Mouse (Mus musculus) left cerebral cortex, adult 9 months (tissue): ENCODE results near the gene Alyref.
A peak's percentile ranks its signal among the peaks of the same experiment; 100 is the strongest.
"Not testable (repeated sequence)": the region's sequence is repeated elsewhere in the genome, so short reads cannot be mapped to it uniquely, and the experiment has no call there.

Experiments used
- DNase-seq, 2 experiments: peaks; one replicate each; pipeline ENCODE4 v3.0.0; 2022; ENCODE audit warnings: low spot score in 2 of 2

Alyref gene

GRCm38 (mm10) chr11:120574278-120574600, 23.9 kb downstream of the Alyref start:
- no peak for DNase-seq

DNA sequence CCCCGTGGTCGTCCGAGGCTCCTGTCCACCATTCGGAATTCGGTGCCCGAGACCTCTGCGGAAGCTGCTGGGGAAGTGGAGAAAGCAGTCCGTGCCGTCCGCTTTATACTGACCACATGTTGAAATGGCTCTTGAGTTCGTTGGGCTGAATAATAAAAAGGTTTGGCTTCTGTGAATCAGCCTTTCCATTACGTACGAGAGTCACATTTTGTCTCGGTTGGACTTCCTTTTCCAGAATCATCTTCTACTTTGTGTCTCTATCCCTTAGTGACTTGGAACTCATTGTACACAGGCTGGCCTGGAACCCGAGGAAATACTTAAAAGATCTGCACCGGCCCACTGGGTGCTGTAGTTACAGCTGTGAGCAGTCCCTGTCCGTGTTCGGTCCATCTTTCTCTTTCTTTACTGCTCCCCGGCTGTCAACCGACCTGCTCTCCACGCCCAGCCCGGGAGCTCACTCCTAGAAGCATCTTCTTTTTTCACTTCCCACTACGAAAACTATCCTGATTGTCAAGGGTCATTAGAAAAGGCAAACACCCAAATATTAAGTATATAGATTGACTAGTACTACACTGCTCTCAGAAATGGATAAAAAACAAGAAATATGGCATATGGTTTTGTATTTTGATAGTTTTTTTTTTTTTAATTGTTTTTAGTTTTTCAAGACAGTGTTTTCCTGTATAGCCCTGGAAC, 24.4 kb downstream of the Alyref start:
- DNase-seq = no peak

DNA sequence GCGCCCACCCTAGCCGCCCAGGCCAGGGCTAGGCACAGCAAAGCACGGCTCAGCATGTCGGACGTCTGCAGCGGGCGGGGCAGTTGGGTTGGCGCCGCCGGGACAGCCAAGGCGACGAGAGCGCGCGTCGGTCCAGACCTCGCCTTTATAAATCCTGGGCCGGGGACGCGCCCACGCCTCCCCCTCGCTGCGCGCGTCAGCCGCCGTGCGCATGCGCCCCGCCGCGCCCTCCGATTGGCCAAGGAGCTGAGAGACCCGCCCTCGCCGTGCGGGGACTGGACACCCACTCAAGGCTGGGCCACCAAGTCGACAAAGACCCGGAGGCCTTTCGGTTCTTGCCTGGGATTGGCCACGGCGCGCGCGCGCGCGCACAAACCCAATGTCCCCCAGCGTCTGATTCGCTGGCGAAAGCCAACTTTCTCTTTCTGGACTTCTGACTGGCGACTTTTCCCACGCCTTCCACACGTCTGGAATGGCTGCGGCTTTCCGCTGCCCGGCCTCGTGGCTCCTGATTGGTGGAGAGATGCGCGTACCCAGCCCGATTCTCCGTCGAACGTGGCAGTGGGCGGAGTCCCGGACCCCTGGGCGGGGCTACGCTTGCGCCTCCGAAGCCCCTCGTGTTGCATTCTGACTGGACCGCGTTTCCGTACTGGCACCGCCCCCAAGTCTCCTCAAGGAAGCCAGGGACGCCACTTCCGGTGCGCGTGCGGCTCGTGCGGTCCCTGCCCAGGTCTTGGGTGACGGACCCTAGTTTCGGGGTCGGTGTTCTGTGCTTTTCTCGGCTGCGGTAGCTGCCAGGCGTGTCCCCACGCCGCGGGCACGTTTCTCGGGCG, 25.2 kb downstream of the Alyref start, which contains the start of gene P4hb:
Gene P4hb (minus strand): TSS at position 502 of the 833 bp plus-strand sequence.
- DNase-seq = peak; percentile 100

- no peak for DNase-seq
Measured at GRCm38 (mm10) chr11:120572417-120572751, 25.8 kb downstream of the Alyref start.

GRCm38 (mm10) chr11:120571754-120572416, 26.3 kb downstream of the Alyref start:
- DNase-seq = no peak

DNA sequence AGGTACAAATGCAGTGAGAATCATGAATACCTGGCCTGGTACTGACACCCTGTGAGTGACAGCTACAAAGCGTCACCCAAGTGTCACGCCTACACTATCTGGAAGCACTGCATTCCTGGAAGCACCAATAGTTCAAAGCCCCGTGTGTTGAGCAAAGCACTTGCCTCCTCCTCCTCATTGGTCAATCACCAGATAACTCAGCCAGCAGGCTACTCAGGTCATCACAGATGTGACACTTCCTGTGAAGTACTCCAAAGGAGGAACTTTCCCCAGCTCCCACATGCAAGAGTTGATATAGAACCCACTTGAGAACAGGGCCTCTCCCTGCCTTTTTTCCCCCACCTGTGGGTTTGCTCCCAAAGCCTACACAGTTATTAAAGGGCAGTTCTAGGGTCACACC, 27.0 kb downstream of the Alyref start:
- no peak for DNase-seq

- DNase-seq = no peak
Measured at GRCm38 (mm10) chr11:120568324-120568723, 29.8 kb downstream of the Alyref start.

- DNase-seq = no peak
Measured at GRCm38 (mm10) chr11:120565114-120565513, 33.1 kb downstream of the Alyref start.

GRCm38 (mm10) chr11:120562949-120563348, 35.2 kb downstream of the Alyref start:
- DNase-seq = no peak

GRCm38 (mm10) chr11:120560952-120561728, 37.0 kb downstream of the Alyref start:
- DNase-seq = no peak

DNA sequence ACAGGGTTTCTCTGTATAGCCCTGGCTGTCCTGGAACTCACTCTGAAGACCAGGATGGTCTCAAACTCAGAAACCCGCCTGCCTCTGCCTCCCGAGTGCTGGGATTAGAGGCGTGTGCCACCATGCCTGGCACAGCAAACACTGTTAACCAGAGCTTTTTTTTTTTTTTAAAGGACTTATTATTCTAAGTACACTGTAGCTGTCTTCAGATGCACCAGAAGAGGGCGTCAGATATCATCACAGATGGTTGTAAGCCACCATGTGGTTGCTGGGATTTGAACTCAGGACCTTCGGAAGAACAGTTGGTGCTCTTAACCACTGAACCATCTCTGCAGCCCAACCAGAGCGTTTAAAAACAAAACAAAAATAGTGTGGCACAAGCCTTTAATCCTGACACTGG, 39.3 kb downstream of the Alyref start:
- DNase-seq = not testable (repeated sequence)

DNA sequence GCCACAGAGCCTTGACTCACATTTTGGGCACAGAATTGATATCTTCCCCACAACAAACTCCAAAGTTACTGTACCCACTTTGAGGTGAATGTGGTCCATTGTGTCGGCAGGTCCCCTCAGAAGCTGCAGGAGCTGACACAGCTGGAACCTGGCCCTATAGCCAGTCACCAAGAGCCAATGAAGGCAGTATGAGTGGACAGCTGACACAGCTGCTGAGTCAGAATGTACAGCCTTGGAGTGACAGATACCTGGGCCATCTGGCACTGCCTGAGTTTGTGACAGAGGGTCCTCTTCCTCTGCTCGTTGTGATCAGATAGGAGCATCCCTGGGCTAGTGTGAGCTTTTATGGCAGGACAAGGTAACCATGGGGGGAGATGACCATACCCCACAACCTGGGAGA, 42.9 kb downstream of the Alyref start:
- no peak for DNase-seq

DNA sequence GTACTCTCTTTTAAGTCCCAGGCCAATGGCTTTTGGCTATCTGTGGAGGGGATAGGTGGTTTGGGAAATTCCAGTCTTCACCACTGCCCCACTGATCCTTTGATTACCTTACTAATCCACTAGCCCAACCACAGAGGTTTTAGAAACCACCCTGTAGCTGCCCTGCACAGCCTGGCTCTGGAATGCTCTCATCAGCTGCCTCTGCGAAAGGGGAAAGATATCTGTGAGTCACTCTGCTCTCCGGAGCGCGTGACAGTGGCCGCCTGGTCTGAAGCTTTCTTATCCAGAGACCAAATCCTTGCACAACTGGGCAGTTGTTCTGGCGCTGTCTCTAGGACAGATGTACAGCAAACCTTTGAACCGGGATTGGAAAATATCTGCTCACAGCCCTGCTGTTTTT, 43.3 kb downstream of the Alyref start:
- no peak for DNase-seq

- DNase-seq = no peak
Measured at GRCm38 (mm10) chr11:120552736-120553135, 45.4 kb downstream of the Alyref start.

- no peak for DNase-seq
Measured at GRCm38 (mm10) chr11:120550810-120551440, 47.2 kb downstream of the Alyref start, which contains the start of gene Ppp1r27. Ppp1r27 (minus strand) TSS chr11:120551132.

GRCm38 (mm10) chr11:120549986-120550809, 48.0 kb downstream of the Alyref start:
- no peak for DNase-seq

GRCm38 (mm10) chr11:120549168-120549945, 48.8 kb downstream of the Alyref start, which contains the start of gene Mcrip1:
Mcrip1 (minus strand) TSS chr11:120549727.
- DNase-seq = peak; percentile 66 to 88

DNA sequence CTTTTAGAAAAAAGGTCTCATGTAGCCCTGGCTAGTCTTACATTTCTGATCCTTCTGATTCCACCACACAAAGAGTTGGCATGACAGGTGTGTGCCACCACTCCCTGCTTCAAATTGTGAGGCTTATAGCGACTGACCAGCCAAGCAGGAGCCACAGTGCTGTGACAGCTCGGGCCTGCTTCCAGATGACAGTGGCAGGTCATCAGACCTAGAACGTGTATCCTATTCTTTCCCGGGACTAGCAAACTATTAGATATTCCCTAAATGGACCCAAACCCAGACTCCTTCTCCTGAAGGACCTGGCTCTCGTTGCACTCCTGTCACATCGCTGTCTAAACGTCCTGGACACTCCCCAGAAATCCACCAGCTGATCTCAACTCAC, 49.4 kb downstream of the Alyref start:
- no peak for DNase-seq

DNA sequence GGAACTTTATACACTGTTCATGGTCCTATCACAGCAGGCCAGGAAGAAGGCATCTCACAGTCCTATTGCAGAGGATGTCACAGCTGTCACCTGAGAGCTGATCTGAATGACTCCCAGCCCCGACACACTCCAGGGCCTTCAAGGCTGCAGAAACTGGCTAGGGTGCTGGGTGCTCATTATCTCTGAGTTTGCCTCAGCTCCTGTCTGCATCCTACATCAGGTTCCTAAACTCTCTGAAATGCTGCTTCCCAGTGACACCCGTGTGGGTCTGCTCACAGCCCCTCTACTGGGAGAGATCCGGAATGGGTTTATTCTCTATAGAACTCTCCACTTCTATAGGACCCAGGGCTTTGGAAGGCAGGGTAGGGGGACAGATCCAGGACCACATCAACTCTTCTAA, 50.0 kb downstream of the Alyref start:
- DNase-seq = no peak

DNA sequence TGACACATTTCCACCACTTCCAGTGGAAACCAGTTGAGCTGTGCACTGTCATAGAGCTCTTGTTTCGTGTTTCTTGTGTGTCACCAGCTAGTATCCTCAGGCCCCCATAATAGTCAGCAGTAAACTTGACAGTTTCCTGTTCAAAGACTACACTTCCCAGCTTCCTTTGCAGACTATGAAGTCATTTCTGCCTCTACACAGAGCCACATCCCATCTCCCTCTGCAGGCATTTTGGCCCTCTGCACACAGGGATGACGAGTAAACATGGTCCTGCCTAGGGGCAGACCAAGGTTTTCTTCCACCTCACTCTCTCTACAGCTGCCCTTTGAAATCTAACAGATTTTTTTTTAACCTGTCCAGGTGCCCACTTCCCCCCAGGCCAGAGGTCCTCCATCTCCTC, 50.7 kb downstream of the Alyref start:
- DNase-seq = no peak
